9 mouse cellular contexts compared by ENCODE assay signal in genomic region chr10:110192881-110193280, GRCm38 (mm10).
A peak's percentile ranks its signal among the peaks of the same experiment; 100 is the strongest.
DNase-seq lines count a peak whose midpoint lies in the region; ATAC-seq and TF ChIP-seq lines count a peak whose summit lies in the region.
"Had no signal": no experiment of that assay in that cellular context is flagged by ENCODE, and none has a peak within 500 bp of the region (broad histone marks: within the 10 kb centered on the region; RNA-seq: fewer than 3 reads in every experiment).

No protein-coding gene starts in this region.

- H3K27me3 ChIP-seq in lung, embryonic 15.5 days, result no peaks in the 10 kb centered on the region
- no peaks in the 10 kb centered on the region for H3K27me3 ChIP-seq in hindbrain, postnatal 0 days (ENCODE audit: insufficient read depth, low read length)
- H3K27me3 ChIP-seq in neural tube, embryonic 15.5 days (replicated peaks), result no peaks in the 10 kb centered on the region
- H3K27me3 ChIP-seq: megakaryocyte, embryonic 14.5 days had no signal

- H3K9me3 ChIP-seq in lung, embryonic 15.5 days, result no peaks in the 10 kb centered on the region
- H3K9me3 ChIP-seq in hindbrain, postnatal 0 days (ENCODE audit: low read length), result no peaks in the 10 kb centered on the region
- H3K9me3 ChIP-seq in neural tube, embryonic 15.5 days (replicated peaks), result no peaks in the 10 kb centered on the region

- ATAC-seq in lung, embryonic 15.5 days (ENCODE audit: borderline replicate concordance, extremely low read depth, low FRiP score, low TSS enrichment), result peak; percentile 77; the same call in 1 of the 2 replicates
- ATAC-seq in hindbrain, postnatal 0 days, result peak; percentile 58; the same call in 1 of the 2 replicates
- ATAC-seq in neural tube, embryonic 15.5 days (ENCODE audit: low FRiP score), result no peak; the same call in 1 of the 2 replicates

- no peaks in the 10 kb centered on the region for H3K36me3 ChIP-seq in lung, embryonic 15.5 days
- H3K36me3 ChIP-seq in hindbrain, postnatal 0 days (ENCODE audit: insufficient read depth, low read length), result no peaks in the 10 kb centered on the region
- no peaks in the 10 kb centered on the region for H3K36me3 ChIP-seq in neural tube, embryonic 15.5 days

- H3K27ac ChIP-seq in lung, embryonic 15.5 days, result peak overlapping the region; percentile 47; the same call in 1 of the 2 replicates
- H3K27ac ChIP-seq in hindbrain, postnatal 0 days, result peak overlapping the region; percentile 58
- H3K27ac ChIP-seq in neural tube, embryonic 15.5 days (replicated peaks), result peak overlapping the region; percentile 65

- no peak overlapping the region for H3K9ac ChIP-seq in lung, embryonic 15.5 days
- H3K9ac ChIP-seq in hindbrain, postnatal 0 days (replicated peaks; ENCODE audit: low read length), result no peak overlapping the region
- no peak overlapping the region for H3K9ac ChIP-seq in neural tube, embryonic 15.5 days (replicated peaks)

- WGBS in lung, embryonic 15.5 days, result 22% methylated on average over 4 of the region's 4 CpGs
- 42% methylated on average over 4 of the region's 4 CpGs for WGBS in lung, adult 2 months
- 14% methylated on average over 4 of the region's 4 CpGs for WGBS in hindbrain, postnatal 0 days
- 39% methylated on average over 4 of the region's 4 CpGs for WGBS in neural tube, embryonic 15.5 days

- H3K4me3 ChIP-seq in lung, embryonic 15.5 days, result no peak overlapping the region
- no peak overlapping the region for H3K4me3 ChIP-seq in lung, adult 2 months (replicated peaks; ENCODE audit: extremely low read depth, low read depth, low read length)
- H3K4me3 ChIP-seq in hindbrain, postnatal 0 days (ENCODE audit: low read length), result no peak overlapping the region
- H3K4me3 ChIP-seq in neural tube, embryonic 15.5 days (replicated peaks), result no peak overlapping the region
- H3K4me3 ChIP-seq: megakaryocyte, embryonic 14.5 days had no signal

- no peak for DNase-seq in lung, adult 2 months
- peak; percentile 21 to 36 for DNase-seq in cerebellum, postnatal 36 days
- peak; percentile 56 for DNase-seq in hindbrain, postnatal 0 days (ENCODE audit: low spot score)
- no peak for DNase-seq in adrenal gland, postnatal 25 days
- no peak for DNase-seq in kidney, postnatal 36 days
- DNase-seq: right cerebral cortex, postnatal 4 days had no signal

- H3K4me2 ChIP-seq in lung, embryonic 15.5 days, result no peak overlapping the region
- peak overlapping the region; percentile 24; the same call in 1 of the 2 replicates for H3K4me2 ChIP-seq in hindbrain, postnatal 0 days (ENCODE audit: low read depth, low read length)
- no peak overlapping the region for H3K4me2 ChIP-seq in neural tube, embryonic 15.5 days

- peaks cover 15% of the 10 kb centered on the region; the same call in 1 of the 2 replicates for H3K4me1 ChIP-seq in lung, embryonic 15.5 days
- no peaks in the 10 kb centered on the region for H3K4me1 ChIP-seq in lung, adult 2 months (ENCODE audit: control insufficient read depth, insufficient read depth, low read length)
- H3K4me1 ChIP-seq in hindbrain, postnatal 0 days (ENCODE audit: insufficient read depth, low read length), result peaks cover 10% of the 10 kb centered on the region; the same call in 1 of the 2 replicates
- peaks cover 21% of the 10 kb centered on the region for H3K4me1 ChIP-seq in neural tube, embryonic 15.5 days
- H3K4me1 ChIP-seq: megakaryocyte, embryonic 14.5 days had no signal

- no peak for TF ChIP-seq POLR2A in lung, adult 2 months (IDR thresholded peaks at IDR 0.05; ENCODE audit: borderline replicate concordance, extremely low read depth, low read depth, low read length)

- TF ChIP-seq CTCF in lung, adult 2 months (IDR thresholded peaks at IDR 0.05; ENCODE audit: insufficient read depth, low read length), result no peak
- TF ChIP-seq CTCF in hindbrain, postnatal 0 days (IDR thresholded peaks at IDR 0.05; ENCODE audit: low read depth), result no peak

Comparison
In these comparisons a context has a peak if more than half of its experiments do, and no peak if none do; other contexts are left out.
1. DNase-seq: peak in cerebellum, postnatal 36 days (2 of 2) and hindbrain, postnatal 0 days (single experiment); none in lung, adult 2 months (single experiment), adrenal gland, postnatal 25 days (single experiment) and kidney, postnatal 36 days (0 of 2).
2. Peak in every context shown above with its lines, with median percentiles within 50 percentile points of each other: H3K27ac ChIP-seq.